Mouse (Mus musculus) erythroblast, embryonic 14.5 days (primary cell): ENCODE results near the gene Fgfr2.

Experiments used
- GATA1 ChIP-seq: IDR thresholded peaks from 2 replicates; pipeline ENCODE4 v1.6.1; 2012; ENCODE audit warnings: low read length, inconsistent platforms, mixed read lengths
- TAL1 ChIP-seq: IDR thresholded peaks from 3 replicates; pipeline ENCODE4 v1.6.1; 2012; ENCODE audit warnings: low read length, inconsistent platforms, mixed read lengths

- no peak for TF ChIP-seq GATA1
- no peak for TF ChIP-seq TAL1
These were observed 112.0 kb downstream of the Fgfr2 start for GRCm38 (mm10) chr7:133011191-133011590.
